Mouse (Mus musculus) heart, adult 11 months (tissue): ENCODE measurements around the gene Rasal3.
A peak's percentile ranks its signal among the peaks of the same experiment; 100 is the strongest.

Experiments used
- DNase-seq: peaks from one replicate; pipeline ENCODE4 v3.0.0; 2022

Rasal3 gene

DNA sequence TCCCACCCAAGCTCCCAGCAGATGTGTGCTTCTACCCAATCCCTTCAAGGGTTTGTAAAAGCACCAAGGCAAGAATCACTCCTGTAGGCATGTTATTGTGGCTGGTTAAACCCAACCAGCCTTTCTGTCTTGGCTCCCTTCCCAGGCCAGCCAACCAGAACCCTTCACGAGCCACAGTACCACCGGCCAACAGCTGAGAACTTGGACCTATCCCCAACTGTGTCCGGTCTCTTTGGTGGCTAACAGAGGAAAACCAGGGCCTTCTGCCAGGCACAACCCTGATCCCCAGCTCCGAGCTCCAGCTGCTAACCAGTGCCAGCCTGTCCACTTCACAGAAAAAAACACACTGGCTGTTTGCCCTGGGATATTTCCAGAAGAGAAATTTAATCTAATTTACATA, 49.7 kb downstream of the Rasal3 start:
- DNase-seq, result peak; percentile 98

DNA sequence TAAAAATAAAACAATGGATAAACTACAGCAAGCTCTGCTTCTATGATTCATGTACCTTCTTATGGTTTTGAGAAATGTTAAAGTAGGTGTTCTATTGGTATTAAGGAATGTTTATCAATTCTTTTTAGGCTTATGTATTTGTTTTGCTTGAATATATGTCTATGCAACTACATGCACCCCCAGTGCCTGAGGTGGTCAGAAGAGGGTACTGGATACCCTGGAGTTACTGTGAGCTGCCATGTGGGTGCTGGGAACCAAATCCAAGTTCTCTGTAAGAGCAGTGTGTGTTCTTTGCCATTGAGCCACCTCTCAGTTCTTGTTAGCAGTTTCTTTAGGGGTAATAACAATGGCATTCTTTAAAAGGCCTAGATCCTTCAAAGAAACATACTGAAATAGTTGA, 51.7 kb downstream of the Rasal3 start:
- DNase-seq, result peak; percentile 73

DNA sequence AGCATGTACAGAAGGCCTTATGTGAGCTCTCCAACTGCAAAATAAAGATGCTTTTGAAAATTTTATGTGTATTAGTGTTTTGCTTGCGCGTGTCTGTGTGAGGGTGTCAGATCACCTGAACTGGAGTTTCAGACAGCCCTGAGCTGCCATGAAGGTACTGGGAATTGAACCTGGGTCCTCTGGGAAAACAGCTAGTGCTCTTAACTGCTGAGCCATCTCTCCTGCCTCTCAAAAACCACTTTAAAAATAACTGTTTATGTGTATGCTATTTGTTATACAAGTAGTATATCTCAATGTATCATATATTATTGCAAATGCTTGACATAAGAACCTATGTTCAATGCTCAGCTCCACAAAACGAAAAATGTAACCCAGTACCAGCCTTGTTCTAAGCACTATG, 52.1 kb downstream of the Rasal3 start:
- peak; percentile 37 for DNase-seq

DNA sequence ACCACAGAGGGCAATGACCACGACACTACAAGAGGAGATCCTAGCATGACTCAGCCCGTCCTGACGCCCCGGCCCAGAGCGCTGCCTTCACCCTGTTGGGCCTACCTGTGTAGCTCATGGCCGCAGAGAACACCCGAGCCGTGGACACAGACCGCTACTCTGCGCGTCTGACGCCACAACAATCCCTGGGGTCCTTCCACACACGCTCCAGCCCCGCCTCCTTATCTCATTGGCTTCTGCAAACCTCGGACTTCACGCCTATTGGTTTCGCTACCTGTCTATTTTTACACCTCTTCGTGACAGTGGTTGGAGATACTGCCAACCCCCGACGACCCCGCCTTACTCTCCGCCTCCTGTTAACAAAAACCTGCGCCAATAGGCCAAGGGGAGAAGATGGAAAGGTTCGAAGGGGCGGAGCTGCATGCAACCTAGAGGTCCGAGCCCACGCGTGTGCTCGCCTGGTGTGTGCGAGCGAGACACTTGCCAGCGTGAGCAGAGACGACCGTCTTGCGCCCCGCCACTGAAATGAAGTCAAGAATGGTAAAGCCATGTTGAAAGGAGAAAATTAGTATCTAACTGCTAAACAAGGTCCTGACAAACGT, 52.9 kb downstream of the Rasal3 start, which contains the start of gene Akap8l:
Gene Akap8l (minus strand): TSS at position 226 of the 602 bp plus-strand sequence.
- peak; percentile 100 for DNase-seq

DNA sequence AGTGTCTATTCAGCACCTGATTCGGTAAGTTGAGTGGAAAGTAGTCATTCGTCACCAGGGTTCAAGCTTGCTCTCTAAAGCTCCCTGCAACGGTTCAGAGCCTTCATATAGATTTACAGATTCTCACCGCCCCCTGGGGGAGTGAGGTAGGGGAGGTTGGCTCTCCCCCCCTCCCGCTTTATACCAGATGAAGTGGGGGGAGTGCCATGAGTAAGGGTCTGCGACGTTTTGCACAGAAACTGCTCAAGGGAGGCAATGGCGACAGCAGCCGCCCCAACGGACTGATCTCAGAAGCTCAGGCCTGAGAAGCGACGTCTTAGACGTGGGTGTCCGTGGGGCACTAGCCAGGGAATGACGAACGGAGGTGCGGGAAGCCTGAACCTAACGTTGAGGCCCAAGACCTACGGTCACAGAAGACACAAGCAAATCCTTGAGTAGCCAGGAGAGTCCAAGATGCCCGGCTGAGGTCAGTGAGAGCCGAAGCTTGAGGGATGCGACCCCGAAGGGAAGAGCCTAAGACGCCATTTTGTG, 53.5 kb downstream of the Rasal3 start:
- DNase-seq, result no peak

DNA sequence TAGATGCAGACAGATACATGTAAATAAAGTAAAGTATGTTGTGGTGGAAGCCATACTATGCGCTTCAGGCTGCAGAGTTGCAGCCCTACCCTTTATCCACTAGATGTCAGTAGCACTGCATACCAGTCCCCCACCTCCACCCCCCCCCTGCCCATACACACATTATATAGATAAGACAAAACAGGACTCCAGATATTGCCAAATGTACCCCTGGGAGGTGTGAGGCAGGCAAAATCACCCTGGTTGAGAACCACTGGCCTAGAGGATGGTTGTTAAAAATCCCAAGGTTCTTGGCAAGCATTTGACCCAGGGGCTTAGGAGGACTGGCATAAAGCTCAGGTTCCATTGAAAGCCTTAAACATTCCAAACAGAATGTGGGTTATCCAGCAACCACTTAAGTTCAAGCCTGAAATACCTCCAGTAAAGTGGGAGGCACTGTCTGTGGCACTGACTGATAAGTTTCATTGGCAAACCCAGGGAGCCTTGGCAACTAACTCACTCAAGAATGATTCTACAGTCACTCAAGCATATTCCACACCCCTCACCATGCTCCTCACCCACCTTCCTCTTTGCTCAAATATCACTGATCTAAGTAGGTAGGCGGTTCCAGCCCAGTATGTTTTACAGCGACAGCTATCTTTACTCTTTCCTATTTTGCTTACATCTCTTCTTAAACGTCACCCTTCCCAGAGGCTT, 54.2 kb downstream of the Rasal3 start:
- DNase-seq, result peak; percentile 93

DNA sequence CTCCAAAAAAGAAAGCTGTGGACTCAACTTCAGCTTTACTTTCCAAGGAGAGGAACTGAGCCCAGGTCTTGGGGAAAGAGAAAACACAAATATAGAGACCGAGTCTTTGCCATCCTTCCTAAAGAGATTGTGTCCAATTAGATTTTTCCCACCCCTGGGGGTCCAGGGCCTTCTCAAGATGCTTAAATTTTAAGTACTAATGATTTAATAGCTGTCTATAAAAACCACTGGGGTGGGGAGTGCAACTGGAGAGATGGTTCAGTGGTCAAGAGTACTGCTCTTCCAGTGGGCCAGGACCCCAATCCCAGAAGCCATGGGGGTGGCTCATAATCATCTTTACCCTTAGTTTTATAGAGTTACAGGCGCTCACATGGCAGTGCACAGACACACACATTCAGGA, 55.0 kb downstream of the Rasal3 start:
- DNase-seq, result peak; percentile 75

DNA sequence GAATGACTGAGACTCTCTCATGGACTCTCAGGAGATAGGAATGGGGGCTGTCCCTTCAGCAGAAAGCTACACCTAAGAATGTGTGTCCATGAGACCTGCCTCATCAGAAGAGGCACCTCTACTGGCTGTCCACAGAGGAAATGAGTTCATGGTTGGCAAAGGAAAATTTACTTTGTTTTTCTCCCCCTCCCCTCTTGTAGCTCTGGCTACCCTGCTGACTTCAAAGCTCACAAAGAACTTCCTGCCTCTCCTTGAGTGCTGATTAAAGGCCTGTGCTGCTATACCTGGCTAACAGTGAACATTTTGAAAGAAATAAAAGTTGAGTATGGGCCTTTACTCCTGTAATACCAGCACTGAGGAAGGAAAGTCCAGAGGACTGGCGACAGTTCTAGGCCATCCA, 62.3 kb downstream of the Rasal3 start:
- no peak for DNase-seq
